Mouse (Mus musculus) liver, adult 2 months (tissue): ENCODE measurements around the gene Cct4.

Experiments used
- CTCF ChIP-seq: fragments of 200-500 bp; IDR thresholded peaks from 2 replicates; pipeline ENCODE4 v1.5.1; 2011; ENCODE audit warnings: low read depth, low read length, control low read depth
- POLR2A ChIP-seq: fragments of 200-500 bp; IDR thresholded peaks from 2 replicates; pipeline ENCODE4 v1.6.1; 2011; ENCODE audit warnings: low read length, control low read depth; ENCODE audit not compliant: insufficient read depth; ENCODE audit errors: extremely low read depth

DNA sequence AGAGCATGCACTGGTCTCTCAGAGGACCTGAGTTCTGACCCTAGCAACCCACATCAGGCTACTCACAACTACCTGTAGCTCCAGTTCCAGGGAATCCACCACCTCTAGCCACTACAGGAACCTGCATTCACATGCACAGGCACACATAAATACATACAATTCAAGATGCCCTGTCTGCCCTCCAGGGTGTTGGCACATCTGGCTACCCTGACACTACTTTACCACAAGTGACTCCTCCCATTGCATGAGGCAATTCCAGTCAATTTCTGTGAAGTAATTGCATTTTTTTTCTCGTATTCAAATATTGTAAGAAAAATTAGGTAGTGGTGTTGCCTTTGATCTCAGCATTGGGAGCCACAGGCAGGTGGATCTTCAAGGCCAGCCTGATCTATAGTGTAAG, 11.1 kb upstream of the Cct4 start:
- TF ChIP-seq CTCF (no peak), POLR2A (no peak)
